Mouse (Mus musculus) small intestine, adult 2 months (tissue): Measurements from ENCODE around the gene Lsamp. TPM values are rescaled to one million over a fixed set of nuclear protein-coding genes. Genes with fewer than 3 reads are reported as not detected.

Source experiments
- H3K27ac ChIP-seq: fragments of 200-500 bp; 2 replicates; pipeline ENCODE4 v1.5.1; 2012; ENCODE audit warnings: low read depth, low read length, control low read depth, inconsistent platforms; ENCODE audit not compliant: insufficient read depth
- H3K27me3 ChIP-seq: fragments of 200-500 bp; 2 replicates; pipeline ENCODE4 v1.6.1; 2012; ENCODE audit warnings: mild to moderate bottlenecking, moderate library complexity, low read length, inconsistent platforms; ENCODE audit not compliant: control insufficient read depth, insufficient read depth
- H3K36me3 ChIP-seq: fragments of 200-500 bp; 2 replicates; pipeline ENCODE4 v1.6.1; 2012; ENCODE audit warnings: mild to moderate bottlenecking, low read length, control low read depth, inconsistent platforms; ENCODE audit not compliant: control insufficient read depth, insufficient read depth
- H3K4me1 ChIP-seq: fragments of 200-500 bp; 2 replicates; pipeline ENCODE4 v1.6.1; 2012; ENCODE audit warnings: low read length, inconsistent platforms, mixed read lengths; ENCODE audit not compliant: control insufficient read depth, insufficient read depth, insufficient read length
- H3K4me3 ChIP-seq: fragments of 200-500 bp; 2 replicates; pipeline ENCODE4 v1.5.1; 2012; ENCODE audit warnings: low read depth, mild to moderate bottlenecking, control low read depth, inconsistent platforms, low read length, moderate library complexity
- CTCF ChIP-seq: fragments of 200-500 bp; IDR thresholded peaks from 2 replicates; pipeline ENCODE4 v1.5.1; 2012; ENCODE audit warnings: low read depth, mild to moderate bottlenecking, control low read depth, inconsistent platforms, low read length, moderate library complexity, mixed read lengths; ENCODE audit not compliant: insufficient replicate concordance, insufficient read length; ENCODE audit errors: extremely low read depth
- POLR2A ChIP-seq: fragments of 200-500 bp; IDR thresholded peaks from 2 replicates; pipeline ENCODE4 v1.6.1; 2012; ENCODE audit warnings: low read depth, mild to moderate bottlenecking, control low read depth, inconsistent platforms, low read length, moderate library complexity
- WGBS: fragments of 180-500 bp; shearing (Covaris S2); methylation state at CpG from one replicate; pipeline ENCODE4 v1.1.7; 2018; 5-methylcytosine and 5-hydroxymethylcytosine counted together
- polyA plus RNA-seq: library from polyadenylated mRNA; depleted of rRNA; stranded (reverse); fragments of >200 nt; gene quantifications from 2 replicates; pipeline ENCODE4 v1.2.3, GENCODE M21; 2012

Lsamp gene
- polyA plus RNA-seq, 1 experiment: 0.08 TPM

DNA sequence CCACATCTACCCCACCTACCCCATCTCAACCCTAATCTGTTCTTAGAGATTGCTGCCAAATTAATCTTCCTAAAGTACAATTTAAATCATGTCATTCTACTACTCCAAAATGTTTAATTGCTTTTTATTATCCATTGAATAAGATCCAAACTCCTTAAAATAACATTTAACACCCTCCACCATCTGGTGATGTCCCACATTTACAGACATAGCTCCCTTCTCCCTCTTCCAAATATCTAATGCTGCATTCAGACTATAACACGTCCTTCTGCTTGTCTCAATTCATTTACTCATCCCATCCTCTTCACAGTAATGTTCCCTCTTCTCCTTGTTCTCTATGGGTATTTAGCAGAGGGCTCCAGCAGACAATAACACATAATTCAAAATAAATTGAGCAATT, 2020.0 kb downstream of the Lsamp start:
- no peaks in the 10 kb centered on the region for H3K27me3 ChIP-seq
- no peaks in the 10 kb centered on the region for H3K4me1 ChIP-seq
- 30% methylated on average over 1 of the region's 1 CpGs for WGBS
- H3K4me3 ChIP-seq: no peak overlapping the region
- no peak overlapping the region for H3K27ac ChIP-seq
- H3K36me3 ChIP-seq: no peaks in the 10 kb centered on the region
- TF ChIP-seq POLR2A (no peak), CTCF (no peak)

DNA sequence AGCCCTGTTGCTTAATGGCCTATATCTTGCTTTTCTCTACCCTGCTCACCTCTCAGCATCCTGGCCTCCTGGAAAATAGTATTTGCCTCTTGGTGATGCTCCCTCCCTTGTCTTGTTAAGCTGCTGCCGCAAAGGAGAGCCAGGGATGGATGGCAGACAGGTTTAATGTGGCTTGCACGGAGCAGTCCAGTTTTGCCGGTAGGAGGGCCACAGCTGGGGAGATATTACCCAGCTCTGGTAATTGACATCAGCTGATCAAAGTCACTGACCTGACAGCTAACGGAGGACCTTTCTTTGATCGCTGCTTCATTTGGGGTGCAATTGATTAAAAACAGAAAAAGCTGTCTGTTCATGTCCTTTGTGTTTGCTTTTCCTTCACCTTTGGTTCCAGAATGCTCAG, 2030.8 kb downstream of the Lsamp start:
- TF ChIP-seq POLR2A: no peak
- no peak for TF ChIP-seq CTCF
- no peaks in the 10 kb centered on the region for H3K4me1 ChIP-seq
- no peaks in the 10 kb centered on the region for H3K27me3 ChIP-seq
- H3K36me3 ChIP-seq: no peaks in the 10 kb centered on the region
- H3K27ac ChIP-seq: no peak overlapping the region
- H3K4me3 ChIP-seq: no peak overlapping the region
- WGBS: 73% methylated on average over 5 of the region's 5 CpGs

DNA sequence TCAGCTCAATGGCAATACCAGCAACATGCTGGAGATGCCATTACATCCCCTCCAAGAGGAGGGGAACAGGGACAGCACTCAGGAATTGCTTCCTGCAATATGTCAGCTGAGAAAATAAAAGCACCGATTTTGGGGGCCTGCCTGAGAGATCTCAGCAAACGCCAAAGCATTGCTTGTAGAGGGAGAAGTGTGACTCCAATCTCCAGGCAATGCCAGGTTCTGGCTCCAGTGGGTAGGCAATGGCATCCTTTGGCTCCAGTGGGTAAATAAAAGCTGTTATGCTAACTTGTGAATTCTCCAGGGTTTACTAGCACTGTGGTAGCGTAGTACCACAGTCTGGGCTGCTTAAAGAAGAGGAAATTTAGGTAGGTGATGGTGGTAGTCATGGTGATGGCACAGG, 2031.3 kb downstream of the Lsamp start:
- H3K27ac ChIP-seq: no peak overlapping the region
- H3K4me3 ChIP-seq: no peak overlapping the region
- 66% methylated on average over 3 of the region's 3 CpGs for WGBS
- TF ChIP-seq CTCF: no peak
- TF ChIP-seq POLR2A: no peak
- no peaks in the 10 kb centered on the region for H3K27me3 ChIP-seq
- no peaks in the 10 kb centered on the region for H3K36me3 ChIP-seq
- H3K4me1 ChIP-seq: no peaks in the 10 kb centered on the region

DNA sequence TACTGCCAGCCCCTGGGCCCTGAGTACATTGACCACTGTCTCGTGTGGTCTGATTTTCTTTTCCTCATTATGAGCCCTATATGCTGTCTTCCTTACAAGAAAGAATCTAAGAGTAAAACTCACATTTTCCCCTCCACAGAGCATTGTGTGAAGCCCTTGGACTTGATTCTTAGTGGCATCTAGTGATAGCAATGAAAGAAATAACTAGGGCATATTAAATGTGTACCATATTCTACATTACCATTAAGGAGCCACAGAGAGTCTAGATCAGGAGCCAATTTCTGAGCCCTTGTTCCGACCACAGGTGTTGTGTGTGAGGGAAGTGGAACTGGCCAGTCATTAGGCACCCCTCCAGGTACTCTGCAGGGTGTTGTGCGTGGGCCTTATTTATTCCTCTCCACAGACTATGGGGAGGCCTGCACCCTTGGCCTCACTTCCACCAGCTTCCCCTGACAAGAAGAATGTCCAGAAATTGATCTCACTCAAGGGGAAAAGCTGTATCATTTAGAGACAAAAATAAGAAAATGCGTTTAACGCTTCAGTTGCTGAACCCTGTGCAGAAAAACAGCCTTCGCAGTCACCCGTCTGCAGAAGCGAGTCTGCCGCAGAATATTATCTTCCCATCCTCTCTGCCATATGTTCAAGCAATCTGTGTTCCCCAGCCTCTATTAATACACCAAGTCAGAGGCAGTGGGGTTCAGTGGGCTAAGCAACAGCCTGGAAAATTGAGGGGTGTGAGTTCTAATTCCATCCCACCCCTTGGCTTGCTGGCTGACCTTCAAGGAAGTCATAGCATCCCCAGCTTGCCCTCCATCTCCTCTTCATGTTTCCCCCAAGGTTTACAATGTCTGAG, 2032.9 kb downstream of the Lsamp start:
- H3K27ac ChIP-seq: no peak overlapping the region
- H3K27me3 ChIP-seq: no peaks in the 10 kb centered on the region
- TF ChIP-seq POLR2A (no peak), CTCF (no peak)
- H3K4me3 ChIP-seq: no peak overlapping the region
- 89% methylated on average over 9 of the region's 9 CpGs for WGBS
- no peaks in the 10 kb centered on the region for H3K36me3 ChIP-seq
- H3K4me1 ChIP-seq: no peaks in the 10 kb centered on the region

DNA sequence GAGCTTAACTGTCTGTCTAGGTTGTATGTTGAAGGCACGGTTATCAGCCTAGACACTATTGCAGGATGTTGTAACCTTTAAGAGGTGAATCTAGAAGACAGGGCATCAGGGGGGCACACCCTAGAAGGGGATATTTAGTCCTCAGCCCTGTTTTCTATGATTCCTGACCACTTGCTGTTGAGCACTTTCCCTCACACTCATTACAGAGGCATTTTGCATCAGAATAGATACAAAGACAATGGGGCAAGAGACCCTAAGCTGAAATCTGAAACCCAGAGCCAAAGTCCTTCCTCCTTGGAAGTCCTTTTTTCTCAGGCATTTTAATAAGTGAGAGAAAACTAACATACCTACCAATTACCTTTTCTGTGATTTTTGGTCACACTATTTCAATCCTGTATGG, 2038.4 kb downstream of the Lsamp start:
- TF ChIP-seq POLR2A: no peak
- no peak for TF ChIP-seq CTCF
- 63% methylated on average over 1 of the region's 1 CpGs for WGBS

DNA sequence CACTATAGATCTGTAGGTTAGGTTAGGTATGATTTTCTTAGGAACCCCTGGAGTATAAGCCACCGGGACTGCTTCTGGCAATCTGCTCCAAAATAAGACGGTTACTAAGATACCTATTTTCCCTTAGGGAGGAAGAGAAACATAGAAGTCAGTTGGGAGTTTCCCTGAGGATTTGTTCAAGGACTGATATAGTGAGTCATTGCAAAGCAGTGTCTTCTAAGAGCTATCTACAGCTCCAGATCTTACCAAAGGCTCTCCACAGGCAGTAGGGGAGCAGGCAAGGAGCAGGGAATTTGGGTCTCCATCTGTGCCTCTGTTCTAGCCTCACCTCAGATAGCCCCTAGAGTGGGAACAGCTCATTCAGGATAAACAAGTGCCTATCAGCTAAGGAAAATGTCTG, 2047.9 kb downstream of the Lsamp start:
- H3K27ac ChIP-seq: no peak overlapping the region

More for the DNA sequence above, 2038.4 kb downstream of the Lsamp start:
- Histone ChIP-seq H3K4me1 (no peaks in the 10 kb centered on the region), H3K4me3 (no peak overlapping the region), H3K27ac (no peak overlapping the region), H3K27me3 (no peaks in the 10 kb centered on the region), H3K36me3 (no peaks in the 10 kb centered on the region)

DNA sequence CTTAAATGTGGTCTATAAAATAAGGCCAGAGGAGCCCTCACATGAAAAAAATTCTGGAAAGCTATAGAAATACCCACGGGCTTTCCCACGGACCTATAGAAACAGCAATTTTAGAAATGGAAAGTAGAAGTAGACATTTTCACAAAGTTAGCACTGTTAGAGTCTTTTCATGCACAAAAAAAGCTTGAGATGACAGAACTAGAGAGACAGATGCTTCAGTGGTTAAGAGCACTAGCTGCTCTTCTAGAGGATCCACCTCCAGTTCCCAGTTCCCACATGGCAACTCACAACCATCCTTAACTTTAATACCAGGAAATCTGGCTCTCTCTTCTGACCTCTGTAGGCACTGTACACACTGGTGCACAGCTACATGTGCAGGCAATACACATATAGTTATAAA, 2049.3 kb downstream of the Lsamp start:
- Histone ChIP-seq H3K27me3 (no peaks in the 10 kb centered on the region), H3K4me3 (no peak overlapping the region), H3K36me3 (no peaks in the 10 kb centered on the region), H3K4me1 (no peaks in the 10 kb centered on the region), H3K27ac (no peak overlapping the region)
- WGBS: 90% methylated on average over 2 of the region's 2 CpGs
- TF ChIP-seq POLR2A: no peak
- TF ChIP-seq CTCF: no peak

More for the DNA sequence above, 2047.9 kb downstream of the Lsamp start:
- H3K27me3 ChIP-seq: no peaks in the 10 kb centered on the region
- no peak for TF ChIP-seq POLR2A
- no peak for TF ChIP-seq CTCF
- no peaks in the 10 kb centered on the region for H3K4me1 ChIP-seq
- 85% methylated on average over 2 of the region's 2 CpGs for WGBS
- no peak overlapping the region for H3K4me3 ChIP-seq
- no peaks in the 10 kb centered on the region for H3K36me3 ChIP-seq

DNA sequence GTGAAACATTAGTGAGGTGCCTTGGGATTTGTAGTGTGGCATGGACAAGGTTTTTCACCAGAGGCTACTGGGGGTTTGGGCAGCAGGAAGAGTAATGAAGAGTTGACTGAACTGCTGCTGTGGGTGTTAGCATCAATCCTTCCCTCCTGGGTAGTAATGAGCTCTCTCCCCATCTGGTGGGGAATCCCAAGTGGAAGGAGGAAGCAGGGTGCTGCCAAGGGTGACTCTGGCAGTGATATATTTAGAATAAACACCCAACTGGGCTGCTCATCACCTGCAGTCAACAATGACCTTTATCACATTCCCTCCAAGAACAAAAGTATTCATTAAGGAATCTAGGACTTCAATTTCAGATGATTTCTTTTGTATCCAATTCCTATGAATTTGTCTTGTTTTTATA, 2064.0 kb downstream of the Lsamp start:
- no peak overlapping the region for H3K27ac ChIP-seq
- no peaks in the 10 kb centered on the region for H3K4me1 ChIP-seq
- TF ChIP-seq CTCF (no peak), POLR2A (no peak)
- no peak overlapping the region for H3K4me3 ChIP-seq
- no peaks in the 10 kb centered on the region for H3K36me3 ChIP-seq
- H3K27me3 ChIP-seq: no peaks in the 10 kb centered on the region
